Mouse (Mus musculus) urinary bladder, postnatal 0 days (tissue): ENCODE results near the gene Olfr1426. TPM values are rescaled to one million over a fixed set of nuclear protein-coding genes. Genes with fewer than 3 reads are reported as not detected.

Experiments
- polyA plus RNA-seq: library from polyadenylated mRNA; unstranded; fragments of >200 nt; fragmentation: Nextera tagmentation; extraction: Ambion mirVana; gene quantifications from 2 replicates; pipeline ENCODE4 v1.2.1, GENCODE M21; 2015

Gene Olfr1426
- not detected in 2 replicates for polyA plus RNA-seq

DNA sequence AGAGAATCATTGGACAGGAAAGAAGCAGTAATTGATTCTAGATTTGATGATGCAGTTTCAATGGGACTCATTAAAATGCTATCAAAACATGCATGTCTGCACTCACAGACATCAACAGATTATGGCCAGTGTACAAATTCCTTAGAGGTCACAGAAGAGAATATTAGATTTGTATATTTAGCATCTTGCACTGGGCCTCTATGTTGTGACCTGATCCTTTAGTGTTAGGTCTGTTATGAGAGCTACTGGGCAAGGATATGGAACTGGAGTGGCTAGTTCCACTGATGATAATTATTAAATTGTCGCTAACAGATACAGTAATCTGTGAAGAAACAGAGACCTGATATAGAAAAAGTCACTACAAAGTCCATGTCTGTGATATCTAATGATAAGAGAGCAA, at the start of gene Olfr1426:
Olfr1426 (minus strand) TSS at position 101 of the 400 bp plus-strand sequence.

GRCm38 (mm10) chr19:12123103-12123502, 31.3 kb upstream of the Olfr1426 start, which contains the start of gene Olfr76:
Gene Olfr76 (minus strand): TSS chr19:12123203.

DNA sequence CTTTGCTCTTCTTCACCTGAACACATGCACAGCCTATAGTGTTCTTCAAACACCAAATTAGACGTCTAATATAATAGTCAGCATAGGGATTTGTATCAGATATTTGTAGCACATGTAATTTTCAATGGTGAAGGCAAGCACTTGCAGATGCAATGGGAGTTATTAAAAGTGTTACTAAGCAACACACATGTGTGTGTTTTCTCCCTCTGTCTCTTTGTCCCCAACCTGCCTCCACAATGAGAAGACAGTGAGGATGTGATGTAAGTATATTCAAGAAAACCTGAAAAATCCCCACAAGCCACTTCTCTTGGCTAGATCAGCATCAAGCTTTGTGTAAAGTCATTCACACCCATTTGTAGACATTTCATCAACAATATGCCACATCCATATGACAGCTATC, 24.0 kb upstream of the Olfr1426 start, which contains the start of gene Olfr1428:
Olfr1428 (minus strand) TSS at position 101 of the 400 bp plus-strand sequence.

GRCm38 (mm10) chr19:12103234-12103633, 11.4 kb upstream of the Olfr1426 start, which contains the start of gene Olfr1427:
Gene Olfr1427 (minus strand): TSS chr19:12103334.

GRCm38 (mm10) chr19:12077631-12078030, 14.2 kb downstream of the Olfr1426 start, which contains the start of gene Olfr1425:
Gene Olfr1425 (minus strand): TSS chr19:12077731.

DNA sequence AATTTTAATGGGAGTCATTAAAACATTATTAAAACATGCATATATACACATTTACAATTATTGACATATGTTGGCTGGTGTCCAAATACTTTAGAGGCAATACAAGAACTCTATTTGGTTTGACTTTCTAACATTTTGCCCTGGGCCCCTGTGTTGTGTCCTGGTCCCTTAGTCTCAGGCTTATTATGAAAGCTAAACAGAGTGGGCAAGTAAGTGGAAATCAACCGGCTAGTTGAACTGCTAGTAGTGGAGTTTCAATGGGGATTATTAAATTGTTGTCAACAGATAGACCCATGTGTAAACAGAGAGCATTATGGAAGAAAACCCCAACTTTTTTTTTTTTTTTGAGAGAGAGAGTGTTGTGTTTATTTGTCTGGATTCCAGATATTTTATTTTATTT, 29.2 kb downstream of the Olfr1426 start, which contains the start of gene Olfr1424:
Olfr1424 (minus strand) TSS at position 101 of the 400 bp plus-strand sequence.

GRCm38 (mm10) chr19:12041217-12041616, 50.6 kb downstream of the Olfr1426 start, which contains the start of gene Olfr1423:
Gene Olfr1423 (minus strand): TSS chr19:12041317.

Other genes with a start within 250 kb of the Olfr1426 start
- gene Olfr1418, start 230.9 kb downstream of the Olfr1426 start, polyA plus RNA-seq = not detected in 2 replicates
- gene Olfr1419, start 216.9 kb downstream of the Olfr1426 start, polyA plus RNA-seq = not detected in 2 replicates
- gene Olfr1420, start 205.4 kb downstream of the Olfr1426 start, polyA plus RNA-seq = not detected in 2 replicates
- gene Patl1, start 179.6 kb downstream of the Olfr1426 start, polyA plus RNA-seq = 8.2 and 9.1 TPM in 2 replicates
- 2.9 and 3.9 TPM in 2 replicates for gene Osbp, start 126.1 kb downstream of the Olfr1426 start, polyA plus RNA-seq
- gene Olfr1423, start 50.7 kb downstream of the Olfr1426 start, polyA plus RNA-seq = not detected in 2 replicates
- gene Olfr1424, start 29.3 kb downstream of the Olfr1426 start, polyA plus RNA-seq = not detected in 2 replicates
- gene Olfr1425, start 14.3 kb downstream of the Olfr1426 start, polyA plus RNA-seq = not detected in 2 replicates
- not detected in 2 replicates for gene Olfr1427, start 11.3 kb upstream of the Olfr1426 start, polyA plus RNA-seq
- gene Olfr1428, start 23.9 kb upstream of the Olfr1426 start, polyA plus RNA-seq = not detected in 2 replicates
- gene Olfr76, start 31.2 kb upstream of the Olfr1426 start, polyA plus RNA-seq = not detected in 2 replicates
- gene Olfr1555-ps1, start 78.1 kb upstream of the Olfr1426 start, polyA plus RNA-seq = not detected in 2 replicates
- not detected in 2 replicates for gene Olfr1431, start 108.6 kb upstream of the Olfr1426 start, polyA plus RNA-seq
- not detected in 2 replicates for gene Olfr1432, start 140.6 kb upstream of the Olfr1426 start, polyA plus RNA-seq
- gene Olfr262, start 149.6 kb upstream of the Olfr1426 start, polyA plus RNA-seq = not detected in 2 replicates
- not detected in 2 replicates for gene Olfr235, start 169.0 kb upstream of the Olfr1426 start, polyA plus RNA-seq
- gene Olfr1434, start 187.8 kb upstream of the Olfr1426 start, polyA plus RNA-seq = not detected in 2 replicates
- not detected in 2 replicates for gene Olfr1436, start 207.1 kb upstream of the Olfr1426 start, polyA plus RNA-seq
- gene Olfr1437, start 233.1 kb upstream of the Olfr1426 start, polyA plus RNA-seq = not detected in 2 replicates
- not detected in 2 replicates for gene Olfr1438-ps1, start 243.9 kb upstream of the Olfr1426 start, polyA plus RNA-seq